Mouse (Mus musculus): ENCODE data around the gene Cask.

The Cask gene

GRCm38 (mm10) chrX:13631599-13632283 is 219.4 kb downstream of the Cask start, which contains the start of gene Gpr34:
Gene Gpr34, plus strand, starts transcription at chrX:13632089.
- no peak for DNase-seq (ENCODE audit: low spot score)

- DNase-seq (ENCODE audit: low spot score), result no peak
Measured at GRCm38 (mm10) chrX:13622654-13623053, 228.5 kb downstream of the Cask start.

- DNase-seq (ENCODE audit: low spot score), result no peak
Measured at GRCm38 (mm10) chrX:13621473-13621872, 229.7 kb downstream of the Cask start.

- DNase-seq (ENCODE audit: low spot score), result no peak
Measured at GRCm38 (mm10) chrX:13618476-13618875, 232.7 kb downstream of the Cask start.

- no peak for DNase-seq (ENCODE audit: low spot score)
Measured at GRCm38 (mm10) chrX:13617294-13617693, 233.9 kb downstream of the Cask start.

GRCm38 (mm10) chrX:13616726-13617125 is 234.4 kb downstream of the Cask start:
- no peak for DNase-seq (ENCODE audit: low spot score)

GRCm38 (mm10) chrX:13612115-13612514 is 239.1 kb downstream of the Cask start:
- DNase-seq (ENCODE audit: low spot score), result no peak

- no peak for DNase-seq (ENCODE audit: low spot score)
Measured at GRCm38 (mm10) chrX:13611114-13611513, 240.1 kb downstream of the Cask start.

GRCm38 (mm10) chrX:13607752-13608151 is 243.4 kb downstream of the Cask start:
- DNase-seq (ENCODE audit: low spot score), result no peak

- DNase-seq (ENCODE audit: low spot score), result no peak
Measured at GRCm38 (mm10) chrX:13606741-13607140, 244.4 kb downstream of the Cask start.

GRCm38 (mm10) chrX:13599966-13600365 is 251.2 kb downstream of the Cask start:
- DNase-seq (ENCODE audit: low spot score), result no peak

GRCm38 (mm10) chrX:13599373-13599772 is 251.8 kb downstream of the Cask start:
- no peak for DNase-seq (ENCODE audit: low spot score)

- no peak for DNase-seq (ENCODE audit: low spot score)
Measured at GRCm38 (mm10) chrX:13577647-13578046, 273.5 kb downstream of the Cask start.

GRCm38 (mm10) chrX:13576606-13577005 is 274.6 kb downstream of the Cask start:
- DNase-seq (ENCODE audit: low spot score), result no peak

- DNase-seq (ENCODE audit: low spot score), result no peak
Measured at GRCm38 (mm10) chrX:13574872-13575271, 276.3 kb downstream of the Cask start.

- no peak for DNase-seq (ENCODE audit: low spot score)
Measured at GRCm38 (mm10) chrX:13574298-13574697, 276.9 kb downstream of the Cask start.

GRCm38 (mm10) chrX:13554504-13554903 is 296.7 kb downstream of the Cask start:
- peak; percentile 6 for DNase-seq (ENCODE audit: low spot score)

GRCm38 (mm10) chrX:13552288-13552687 is 298.9 kb downstream of the Cask start:
- DNase-seq (ENCODE audit: low spot score), result no peak

- DNase-seq (ENCODE audit: low spot score), result no peak
Measured at GRCm38 (mm10) chrX:13551566-13551965, 299.6 kb downstream of the Cask start.

GRCm38 (mm10) chrX:13549100-13549499 is 302.1 kb downstream of the Cask start:
- no peak for DNase-seq (ENCODE audit: low spot score)

GRCm38 (mm10) chrX:13521288-13521687 is 329.9 kb downstream of the Cask start:
- DNase-seq (ENCODE audit: low spot score), result no peak

- no peak for DNase-seq (ENCODE audit: low spot score)
Measured at GRCm38 (mm10) chrX:13520566-13520965, 330.6 kb downstream of the Cask start.

GRCm38 (mm10) chrX:13519408-13519783 is 331.8 kb downstream of the Cask start:
- no peak for DNase-seq (ENCODE audit: low spot score)

- no peak for DNase-seq (ENCODE audit: low spot score)
Measured at GRCm38 (mm10) chrX:13518781-13519407, 332.3 kb downstream of the Cask start.
